Mouse (Mus musculus): ENCODE measurements at regions not wholly inside any gene's neighbourhood (a gene's known extent, or its start where the extent isn't known, plus 50 kb on each side); places are given as distances from the start of the nearest gene placed in this dataset.

DNA sequence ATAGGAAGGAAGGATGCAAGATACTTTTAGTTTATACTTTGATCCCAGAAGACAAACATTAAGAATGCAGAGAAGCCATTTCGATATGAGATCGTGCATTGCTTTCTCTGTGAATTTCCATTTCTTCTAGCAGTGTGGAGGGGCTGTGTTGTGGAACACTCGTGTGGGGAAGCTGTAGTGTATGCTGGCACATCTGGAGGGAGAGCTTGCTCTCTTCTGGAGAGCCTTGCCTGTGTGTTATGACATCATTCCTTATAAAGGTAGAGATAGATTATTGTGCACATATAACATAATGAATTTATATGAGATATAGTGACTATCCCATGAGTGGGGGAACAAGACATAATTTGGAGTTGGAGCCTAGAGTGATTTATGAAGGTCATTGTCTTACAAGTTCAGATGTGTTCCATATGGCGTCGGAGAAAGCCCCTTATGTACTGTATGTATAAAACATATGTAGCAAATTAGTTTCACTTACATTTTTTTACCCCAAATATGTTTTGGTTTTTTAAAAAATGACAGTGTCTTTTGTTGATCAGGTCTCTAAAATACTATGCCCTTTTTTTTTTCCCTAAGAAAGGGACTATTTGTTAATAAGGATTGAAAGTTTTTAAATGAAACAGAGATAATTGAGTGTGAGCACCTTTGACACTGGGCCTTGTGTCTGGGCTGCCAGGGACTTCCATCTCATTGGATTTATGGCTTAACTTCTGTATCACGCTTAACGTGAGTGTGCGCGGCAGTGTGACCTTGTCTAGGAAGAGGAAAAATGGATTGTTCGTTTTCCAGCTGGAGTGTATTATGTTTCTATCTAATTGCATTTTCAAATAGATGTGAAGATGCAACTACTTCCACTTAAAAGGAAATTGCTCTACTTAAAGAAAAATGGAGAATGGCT is 230.8 kb downstream of the Papss1 start:
- in situ Hi-C loops (cut with MboI, MseI): loop anchor here in 1 of 2 experiments (25.0 kb wide), 1 partner anchor 433 kb away; no protein-coding TSS in a partner anchor

DNA sequence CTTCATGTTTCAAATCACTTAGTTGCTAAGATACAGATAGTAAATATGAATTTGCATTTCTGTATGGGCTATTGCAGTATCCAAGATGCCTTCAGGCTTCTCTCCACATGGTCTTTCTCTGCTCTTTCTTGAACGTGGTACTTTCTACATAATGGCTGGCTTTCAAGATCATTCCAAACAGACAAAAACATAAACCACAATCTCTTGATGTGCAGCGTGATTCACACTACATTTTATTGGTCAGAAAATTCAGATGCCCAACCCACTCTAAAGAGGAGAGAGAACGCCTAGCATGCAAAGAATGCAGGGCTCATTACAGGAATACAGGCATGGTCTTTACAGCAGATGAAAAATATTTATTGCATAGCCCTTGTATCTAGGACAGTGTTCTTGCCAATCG is 235.2 kb downstream of the Papss1 start:
- in situ Hi-C loops (cut with MboI, MseI): loop anchor here (25.0 kb wide), 1 partner anchor 437 kb away; no protein-coding TSS in a partner anchor

DNA sequence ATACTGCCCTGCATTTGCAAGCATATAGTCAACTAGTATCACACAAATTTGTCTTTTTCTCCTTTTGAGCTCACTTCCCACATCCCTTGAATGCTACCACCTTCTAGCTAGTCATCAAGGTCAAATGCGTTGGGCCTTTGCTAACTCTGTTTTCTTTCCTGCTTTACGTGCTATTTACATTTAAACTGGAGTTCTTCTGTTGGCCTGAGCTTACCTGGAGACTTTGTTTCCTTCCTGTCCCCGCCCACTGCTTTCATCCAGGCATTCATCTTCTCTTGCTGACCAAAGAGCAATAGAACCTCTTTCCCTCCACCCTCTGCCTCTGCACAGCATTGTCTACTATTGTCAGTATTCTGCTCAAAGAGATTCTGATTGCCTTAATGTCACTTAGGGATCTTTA is 237.0 kb downstream of the Papss1 start:
- in situ Hi-C loops (cut with MboI, MseI): loop anchor here in 1 of 2 experiments (25.0 kb wide), 1 partner anchor 439 kb away; no protein-coding TSS in a partner anchor

DNA sequence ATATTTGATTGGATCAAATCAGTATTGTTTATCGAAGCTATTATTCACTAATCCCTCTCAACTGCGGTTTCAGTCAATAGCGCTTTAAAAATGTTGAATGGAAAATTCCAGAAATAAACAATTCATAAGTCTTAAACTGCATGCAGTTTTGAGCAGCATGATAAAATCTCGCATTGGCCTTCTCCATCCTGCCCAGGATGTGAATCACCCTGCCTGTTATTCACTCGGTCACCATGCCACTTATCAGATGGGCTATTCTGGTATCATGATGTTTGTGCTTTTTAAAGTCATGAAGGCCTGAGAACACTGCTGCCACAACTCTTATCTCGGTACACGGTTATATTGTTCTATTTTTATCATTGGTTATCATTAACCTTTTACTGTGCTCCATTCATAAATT is 238.3 kb downstream of the Papss1 start:
- in situ Hi-C loops (cut with MboI, MseI): loop anchor here in 1 of 2 experiments (25.0 kb wide), 1 partner anchor 441 kb away; no protein-coding TSS in a partner anchor

DNA sequence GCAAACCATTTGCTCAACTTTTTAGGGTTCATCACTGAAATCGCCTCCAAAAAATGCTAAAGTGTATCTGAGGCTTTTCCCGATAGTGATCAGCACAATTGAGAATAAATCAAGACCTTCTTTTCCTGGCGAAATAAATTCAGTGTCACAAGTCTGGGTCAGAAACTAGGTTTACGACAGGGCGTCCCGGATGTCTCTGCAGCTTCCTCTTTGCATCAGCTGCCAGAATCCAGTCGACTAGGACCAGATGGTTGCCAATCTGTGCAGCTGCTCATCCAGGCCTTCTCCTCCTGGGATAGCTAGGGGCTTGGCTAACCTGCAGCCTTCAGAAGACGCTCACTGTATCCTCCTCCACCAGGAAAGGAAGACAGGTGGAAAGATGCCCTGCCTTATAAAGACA is 243.6 kb downstream of the Papss1 start:
- in situ Hi-C loops (cut with MboI, MseI): loop anchor here in 1 of 2 experiments (25.0 kb wide), 1 partner anchor 446 kb away; no protein-coding TSS in a partner anchor

DNA sequence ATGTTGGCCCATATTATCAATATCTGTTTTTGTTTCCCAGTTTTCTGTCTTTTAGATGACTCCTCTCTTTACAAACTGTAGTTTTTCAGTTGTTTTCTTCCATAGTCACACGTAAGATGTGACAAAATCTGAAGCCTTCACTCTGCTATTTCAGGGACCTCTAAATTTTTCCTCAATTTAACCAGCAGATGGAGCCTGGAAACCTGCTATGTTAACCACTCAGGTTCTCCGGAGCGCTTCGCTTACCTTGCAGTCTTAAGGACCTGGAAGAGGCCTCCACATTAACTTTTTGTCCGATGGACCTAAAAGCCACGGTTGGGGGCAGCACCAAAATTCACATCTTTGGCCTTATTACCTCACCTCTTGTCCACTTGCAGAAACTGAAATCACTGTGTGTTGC is 248.4 kb downstream of the Papss1 start:
- in situ Hi-C loops (cut with MboI, MseI): loop anchor here in 1 of 2 experiments (25.0 kb wide), 1 partner anchor 451 kb away; no protein-coding TSS in a partner anchor

DNA sequence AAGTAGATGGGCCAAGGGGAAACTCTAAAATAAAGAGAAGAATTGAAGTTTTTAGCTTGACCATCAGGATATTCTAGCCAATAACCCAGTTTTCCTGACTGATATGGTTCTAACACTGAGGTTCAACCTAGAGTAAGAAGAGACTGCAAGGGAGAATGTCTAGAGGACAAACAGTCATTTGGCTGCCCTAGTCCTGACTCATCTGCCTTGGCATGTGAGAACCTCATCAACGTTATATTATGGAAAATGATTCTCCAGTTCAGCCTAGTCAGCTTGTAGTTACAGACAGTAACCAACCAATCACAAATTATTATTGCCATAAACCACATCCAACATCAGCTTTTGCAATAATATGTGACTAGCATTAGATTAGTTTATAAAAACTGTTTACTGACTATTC is 254.2 kb downstream of the Papss1 start:
- in situ Hi-C loops (cut with MboI, MseI): loop anchor here in 1 of 2 experiments (25.0 kb wide), 1 partner anchor 457 kb away; no protein-coding TSS in a partner anchor

DNA sequence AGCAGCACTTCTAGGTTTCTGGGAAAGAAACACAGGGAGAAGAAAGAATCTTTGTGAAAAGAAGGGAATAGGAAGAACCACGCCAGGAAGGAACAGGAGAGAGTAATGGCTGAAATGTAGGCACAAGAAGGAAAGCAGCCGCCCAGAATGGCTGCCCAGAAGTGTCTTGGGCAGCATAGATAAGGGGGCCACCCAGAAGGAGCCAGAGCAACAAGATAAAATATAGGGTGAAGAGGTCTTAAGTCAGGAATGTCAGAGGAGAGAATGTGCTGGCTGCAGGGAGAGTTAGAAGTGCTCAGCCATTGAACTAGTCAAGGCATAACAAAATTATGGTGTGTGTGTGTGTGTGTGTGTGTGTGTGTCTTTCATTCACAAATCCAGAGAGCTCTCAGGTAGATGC is 227.7 kb upstream of the Dkk2 start:
- in situ Hi-C loops (cut with MboI, MseI): no loop called here

DNA sequence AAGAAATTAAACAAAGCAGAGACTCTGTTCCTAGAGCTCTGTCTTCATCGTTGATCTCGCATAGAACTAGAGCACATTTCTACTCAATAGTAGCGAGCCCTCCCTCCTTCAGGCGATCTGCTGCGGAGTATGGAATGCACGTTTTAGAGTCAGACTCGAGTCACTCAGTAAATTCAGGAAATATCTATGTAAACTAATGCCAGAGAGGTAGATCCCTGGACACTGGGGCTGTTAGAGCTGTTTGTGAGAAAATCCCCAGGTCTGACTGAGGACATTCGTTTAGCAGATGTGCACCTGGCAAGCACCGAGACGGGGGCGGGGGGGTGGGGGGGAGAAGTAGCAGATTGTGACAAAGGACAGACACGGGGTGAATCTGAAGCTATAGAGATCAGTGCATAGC is 226.0 kb upstream of the Dkk2 start:
- in situ Hi-C loops (cut with MboI, MseI): no loop called here

DNA sequence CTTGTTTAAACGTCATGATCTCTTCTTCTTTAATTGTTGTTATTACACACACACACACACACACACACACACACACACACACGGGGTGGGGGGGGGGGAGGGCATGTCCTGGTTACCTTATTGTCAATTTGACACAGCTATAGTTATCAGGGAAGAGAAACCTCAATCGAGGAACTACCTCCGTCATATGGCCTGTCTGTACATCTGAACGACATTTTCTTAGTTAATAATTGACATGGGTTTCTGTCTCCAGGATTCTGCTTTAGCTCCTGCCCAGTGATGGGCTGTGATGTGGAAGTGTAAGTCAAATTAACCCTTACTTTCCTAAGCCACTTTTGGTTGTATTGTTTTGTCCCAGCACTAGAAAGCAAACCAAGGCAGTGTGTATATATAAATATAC is 220.0 kb upstream of the Dkk2 start:
- in situ Hi-C loops (cut with MboI, MseI): no loop called here

DNA sequence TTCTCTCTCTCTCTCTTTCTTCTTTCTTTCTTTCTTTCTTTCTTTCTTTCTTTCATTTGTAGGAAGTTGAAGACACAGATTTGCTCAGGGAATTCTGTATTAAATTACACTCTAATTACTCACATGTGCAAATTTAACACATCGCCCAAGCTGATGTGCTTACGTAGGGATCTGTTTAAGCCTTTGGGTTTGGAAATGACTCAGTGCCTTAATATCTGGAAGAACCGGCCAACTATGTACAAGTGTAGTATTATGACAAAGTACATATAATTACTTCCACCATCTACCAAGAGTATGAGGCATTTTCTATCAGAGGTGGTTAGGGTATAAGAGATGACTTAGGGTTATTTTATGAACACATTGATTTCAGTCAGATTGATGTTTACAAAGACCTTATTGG is 217.8 kb upstream of the Dkk2 start:
- in situ Hi-C loops (cut with MboI, MseI): no loop called here

DNA sequence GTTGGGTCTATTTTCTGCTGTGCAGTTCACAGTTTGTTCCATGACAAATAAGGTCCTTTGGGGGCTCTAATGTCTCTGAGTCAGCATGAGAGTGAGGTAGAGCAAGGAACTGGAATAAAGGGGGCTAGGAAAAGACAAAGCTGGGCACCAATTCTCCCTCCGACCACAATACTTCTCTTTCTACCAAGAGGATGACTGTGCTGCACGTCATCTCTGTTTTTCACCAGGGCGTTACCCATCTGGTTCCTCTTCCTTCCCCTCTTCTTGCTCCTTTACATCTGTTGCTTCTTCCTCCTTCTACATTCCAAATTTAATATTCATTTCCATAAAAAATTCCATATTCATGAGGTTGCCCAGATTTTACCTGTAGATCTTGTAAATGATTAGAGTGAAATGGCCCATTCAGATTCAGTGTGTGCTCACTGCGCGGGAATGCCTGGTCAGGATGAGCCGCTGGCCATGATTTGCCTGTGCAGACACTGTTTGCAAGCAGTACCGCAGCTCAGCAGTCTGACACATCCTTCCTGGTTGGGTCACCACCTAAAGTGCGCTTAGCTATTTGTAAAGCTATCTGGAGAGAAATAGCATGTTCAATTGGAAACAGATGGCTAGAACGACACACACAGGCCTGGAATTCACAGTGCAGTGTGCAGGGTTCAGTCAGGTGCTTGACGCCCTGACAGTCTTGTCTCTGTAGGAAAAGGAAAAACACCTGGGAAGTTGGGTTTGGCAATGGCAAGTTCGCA is 216.7 kb upstream of the Dkk2 start:
- in situ Hi-C loops (cut with MboI, MseI): no loop called here

DNA sequence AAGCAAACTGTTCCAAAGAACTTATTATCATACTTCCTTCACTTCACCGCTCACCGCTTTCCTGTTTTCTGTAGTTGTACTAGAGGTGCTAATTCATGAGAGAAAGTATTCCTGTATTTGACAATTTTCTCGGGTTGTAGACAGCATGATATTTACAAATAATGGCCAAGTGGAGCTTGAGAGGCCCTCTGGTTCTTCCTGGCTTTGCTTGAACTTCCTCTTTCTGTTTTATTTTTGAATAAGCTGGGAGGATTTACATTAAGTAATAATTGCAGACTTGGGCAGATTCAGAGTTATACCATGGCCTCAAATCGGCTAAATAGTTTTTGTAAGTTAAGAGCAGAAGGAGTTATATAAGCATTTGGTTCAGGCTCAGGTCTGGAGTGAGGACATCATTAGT is 215.8 kb upstream of the Dkk2 start:
- in situ Hi-C loops (cut with MboI, MseI): no loop called here

DNA sequence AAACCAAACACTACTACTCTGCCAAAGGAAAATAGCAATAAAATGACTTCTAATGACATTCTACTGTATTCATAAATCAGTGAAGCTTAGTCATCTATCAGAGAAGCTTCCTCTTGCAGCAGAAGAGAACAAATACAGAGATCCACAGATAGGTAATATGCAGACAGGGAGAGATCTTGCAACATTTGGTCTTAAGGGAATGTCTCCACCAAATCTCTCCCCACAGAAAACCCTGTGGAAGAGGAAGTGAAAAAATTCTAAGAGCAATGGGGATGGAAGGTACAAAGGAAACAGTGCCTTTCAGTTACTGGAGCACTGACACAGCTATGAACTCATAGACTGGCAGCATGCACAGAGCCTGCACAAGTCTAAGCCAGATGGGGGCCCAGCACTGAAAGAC is 202.4 kb upstream of the Dkk2 start:
- in situ Hi-C loops (cut with MboI, MseI): loop anchor here in 1 of 2 experiments (10.0 kb wide), 1 partner anchor 1712 kb away; no protein-coding TSS in a partner anchor

DNA sequence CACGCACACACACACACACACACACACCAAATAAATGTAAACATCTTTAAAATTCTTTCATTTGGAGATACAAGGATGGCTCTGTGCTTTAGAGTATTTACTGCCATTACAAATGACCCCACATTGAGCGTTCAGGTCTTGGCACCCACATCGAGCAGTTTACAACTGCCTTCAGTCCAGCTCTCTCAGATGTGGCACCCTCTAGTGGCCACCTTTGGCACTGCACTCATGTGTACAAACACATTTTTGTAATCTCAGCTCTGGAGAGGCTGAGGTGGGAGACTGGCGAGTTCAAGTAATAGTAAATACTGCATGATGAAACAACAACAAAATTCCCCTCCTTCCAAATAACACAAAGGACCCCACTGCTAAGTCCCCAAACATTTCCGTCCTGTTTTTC is 198.6 kb upstream of the Dkk2 start:
- in situ Hi-C loops (cut with MboI, MseI): loop anchor here in 1 of 2 experiments (10.0 kb wide), 1 partner anchor 1708 kb away; no protein-coding TSS in a partner anchor

DNA sequence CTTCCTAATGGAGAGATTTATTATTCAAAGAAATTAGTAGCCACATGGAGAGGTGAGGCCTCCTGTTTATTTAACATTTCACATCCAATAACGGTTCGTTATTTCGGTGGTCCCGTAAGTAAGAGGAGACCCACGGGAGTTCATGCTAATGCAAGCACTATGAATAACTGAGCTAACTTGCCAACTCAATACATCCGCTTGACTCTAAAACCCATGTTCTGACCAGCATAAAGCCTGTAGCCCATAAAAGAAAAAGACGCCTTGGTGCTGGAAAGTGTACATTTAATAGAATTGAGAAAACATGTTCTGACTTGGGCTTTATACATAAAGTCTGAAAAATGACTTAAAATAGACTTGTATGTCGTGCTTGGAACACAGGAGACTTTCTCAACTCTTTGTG is 198.1 kb upstream of the Dkk2 start:
- in situ Hi-C loops (cut with MboI, MseI): loop anchor here in 1 of 2 experiments (10.0 kb wide), 1 partner anchor 1708 kb away; no protein-coding TSS in a partner anchor

DNA sequence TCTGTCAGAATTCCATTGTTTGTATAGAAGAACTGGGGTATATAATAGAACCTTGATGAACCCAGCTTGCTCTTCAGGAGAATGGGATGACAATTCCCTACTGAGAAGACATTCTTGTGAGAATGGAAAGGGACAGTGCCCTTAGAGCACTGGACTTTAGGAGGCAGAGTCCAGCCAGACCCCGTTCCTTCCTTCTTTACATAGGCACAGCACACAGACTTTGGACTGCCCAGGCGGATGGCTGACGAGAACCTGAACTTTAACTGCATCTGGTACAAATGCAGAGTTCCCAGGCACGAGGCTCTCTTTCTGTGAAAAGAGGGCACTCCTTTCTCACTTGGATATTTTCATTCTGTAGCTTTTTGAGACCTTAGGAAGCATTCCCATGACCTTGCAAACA is 197.4 kb upstream of the Dkk2 start:
- in situ Hi-C loops (cut with MboI, MseI): loop anchor here in 1 of 2 experiments (10.0 kb wide), 1 partner anchor 1707 kb away; no protein-coding TSS in a partner anchor

DNA sequence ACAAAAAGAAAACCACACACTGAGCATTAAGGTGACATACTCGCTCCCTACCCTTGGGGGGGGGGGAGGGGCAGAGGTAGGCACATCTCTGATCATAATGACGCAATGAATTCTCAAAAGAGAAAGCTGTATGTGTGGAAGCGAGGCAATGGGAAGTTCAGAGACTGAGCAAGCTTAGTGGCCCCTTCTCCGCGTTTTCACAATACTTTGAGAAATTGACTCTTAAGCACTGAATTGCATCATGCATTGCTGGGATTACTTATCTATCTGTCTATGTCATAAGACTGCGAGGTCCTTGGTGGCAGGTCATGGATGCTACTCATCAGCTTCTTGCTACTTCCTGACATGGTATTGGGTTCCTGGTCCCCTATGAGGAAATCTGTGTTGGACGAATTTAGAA is 193.2 kb upstream of the Dkk2 start:
- in situ Hi-C loops (cut with MboI, MseI): no loop called here

DNA sequence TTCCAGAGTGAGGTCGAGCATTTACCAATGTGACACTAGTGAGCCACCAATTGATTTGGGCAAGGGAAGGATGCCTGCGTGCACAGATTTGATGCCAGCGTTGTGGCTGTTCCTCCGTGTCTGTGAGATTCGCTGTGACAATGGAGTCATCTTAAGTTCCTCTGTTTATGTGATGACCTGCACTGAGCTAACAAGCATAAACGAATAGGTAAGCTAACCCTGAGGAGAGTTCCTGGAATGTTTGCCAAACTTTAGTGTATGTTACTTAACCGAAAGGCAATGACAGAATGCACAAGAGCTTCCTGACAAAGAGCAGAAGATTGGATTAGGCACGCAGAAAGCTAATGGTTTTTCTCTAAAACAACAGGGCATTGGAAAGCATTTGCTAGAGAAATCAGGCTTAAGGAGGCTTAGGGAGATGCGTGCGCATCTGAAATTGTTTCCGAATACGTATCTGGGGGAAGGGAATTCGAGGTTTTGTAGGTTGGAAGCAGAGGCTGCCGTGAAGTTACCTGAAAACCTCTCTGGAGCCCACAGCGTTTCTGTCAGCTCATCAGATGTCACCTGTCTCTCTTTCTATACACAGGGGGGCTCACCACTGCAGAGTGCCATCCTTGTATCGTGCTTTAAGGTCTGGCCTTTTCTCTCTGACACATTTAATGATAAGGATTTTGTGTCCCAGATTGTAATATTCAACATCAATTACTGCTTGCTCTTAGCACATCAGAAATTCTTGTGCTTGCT is 191.9 kb upstream of the Dkk2 start:
- in situ Hi-C loops (cut with MboI, MseI): no loop called here

DNA sequence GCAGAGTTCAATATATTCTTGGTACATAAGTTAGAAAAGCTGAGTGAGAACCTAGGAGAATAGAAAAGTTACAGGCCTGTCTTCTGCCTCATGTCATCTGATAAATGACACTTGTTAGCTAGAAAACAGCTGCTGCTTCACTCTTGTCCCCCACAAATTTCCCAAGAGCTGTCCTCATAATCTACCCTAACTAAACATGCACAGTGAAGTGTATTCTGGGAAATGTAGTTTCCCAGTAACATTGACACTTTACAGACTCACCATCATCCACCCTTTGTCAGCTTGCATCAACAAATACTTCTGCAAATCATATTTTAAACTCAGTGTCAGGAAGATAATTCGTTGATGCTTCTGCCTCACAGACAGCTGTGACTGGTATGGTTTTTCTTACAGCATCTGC is 190.0 kb upstream of the Dkk2 start:
- in situ Hi-C loops (cut with MboI, MseI): no loop called here

DNA sequence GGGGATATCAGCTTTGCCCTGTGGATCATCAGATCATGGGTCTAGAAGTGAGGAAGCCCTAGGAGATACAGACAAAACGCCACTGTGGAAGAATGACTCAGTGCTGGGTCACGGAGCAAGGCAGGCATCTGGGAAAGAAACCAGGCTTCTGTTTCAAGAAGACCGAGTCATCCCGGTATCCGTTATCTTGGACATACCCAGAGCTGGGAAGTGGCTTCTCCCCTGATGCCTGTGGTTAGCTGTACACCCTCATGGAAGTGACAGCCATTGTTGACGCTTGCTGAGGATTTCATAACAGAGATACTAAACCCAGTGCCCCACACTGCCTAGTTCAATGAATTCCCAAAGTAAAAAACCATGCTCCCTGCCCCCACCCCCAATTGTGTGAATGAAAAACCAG is 171.6 kb upstream of the Dkk2 start:
- in situ Hi-C loops (cut with MboI, MseI): loop anchor here in 1 of 2 experiments (25.0 kb wide), 1 partner anchor 551 kb away; no protein-coding TSS in a partner anchor

Data from T-helper 17 cell (primary cell).